In genomic region chr3:98063186-98063771, GRCm38 (mm10) we compare ENCODE assay signal across 7 mouse cellular contexts. TPM values are rescaled to one million over a fixed set of nuclear protein-coding genes. Genes with fewer than 3 reads are reported as not detected.
DNase-seq lines count a peak whose midpoint lies in the region; ATAC-seq and TF ChIP-seq lines count a peak whose summit lies in the region.

No protein-coding gene starts in this region.

- peak; percentile 76 for DNase-seq in MEL-GATA-1-ER (ENCODE audit: extremely low read depth, low read depth)
- peak; percentile 70 for DNase-seq in brain, embryonic 18.5 days (ENCODE audit: low read depth, low spot score)
- DNase-seq in gastrocnemius, adult 2 months, result peak; percentile 54
- DNase-seq in hindbrain, embryonic 14.5 days (ENCODE audit: low spot score), result peak; percentile 68
- peak; percentile 94 for DNase-seq in limb, embryonic 14.5 days (ENCODE audit: low spot score)

- H3K4me1 ChIP-seq in hindbrain, embryonic 14.5 days (replicated peaks; ENCODE audit: control insufficient read depth, insufficient read depth, low read length), result peaks cover 42% of the 10 kb centered on the region
- H3K4me1 ChIP-seq in limb, embryonic 14.5 days (ENCODE audit: control insufficient read depth, insufficient read depth, low read length), result peaks cover 89% of the 10 kb centered on the region
- H3K4me1 ChIP-seq in midbrain, embryonic 13.5 days (replicated peaks), result peaks cover 57% of the 10 kb centered on the region
- peaks cover 11% of the 10 kb centered on the region for H3K4me1 ChIP-seq in testis, adult 2 months (ENCODE audit: control insufficient read depth, insufficient read depth, low read length)

- peak; percentile 61 for ATAC-seq in hindbrain, embryonic 14.5 days (ENCODE audit: low FRiP score)
- peak; percentile 81 for ATAC-seq in limb, embryonic 14.5 days (ENCODE audit: low FRiP score, low read depth)
- ATAC-seq in midbrain, embryonic 13.5 days, result peak; percentile 74

- TF ChIP-seq CTCF in gastrocnemius, adult 2 months (IDR thresholded peaks at IDR 0.05), result no peak
- no peak for TF ChIP-seq CTCF in testis, adult 2 months (IDR thresholded peaks at IDR 0.05; ENCODE audit: control insufficient read depth, insufficient read depth, insufficient replicate concordance, low read depth, low read length)

- WGBS in hindbrain, embryonic 14.5 days, result 29% methylated on average over 8 of the region's 8 CpGs
- 5% methylated on average over 8 of the region's 8 CpGs for WGBS in limb, embryonic 14.5 days
- WGBS in midbrain, embryonic 13.5 days, result 33% methylated on average over 8 of the region's 8 CpGs

- 0 out of 2 replicates have a peak overlapping the region, but pooled peaks have one; percentile 24 for H3K9ac ChIP-seq in hindbrain, embryonic 14.5 days
- peak overlapping the region; percentile 31; the same call in 1 of the 2 replicates for H3K9ac ChIP-seq in limb, embryonic 14.5 days (ENCODE audit: low read depth, low read length, severe bottlenecking)
- no peak overlapping the region for H3K9ac ChIP-seq in midbrain, embryonic 13.5 days (replicated peaks)

- peak overlapping the region; percentile 83 for H3K27ac ChIP-seq in gastrocnemius, adult 2 months
- peak overlapping the region; percentile 88 for H3K27ac ChIP-seq in hindbrain, embryonic 14.5 days
- peak overlapping the region; percentile 96 for H3K27ac ChIP-seq in limb, embryonic 14.5 days (replicated peaks; ENCODE audit: low read depth, low read length)
- H3K27ac ChIP-seq in midbrain, embryonic 13.5 days, result peak overlapping the region; percentile 87
- H3K27ac ChIP-seq in testis, adult 2 months (ENCODE audit: control insufficient read depth, insufficient read depth, low read depth, low read length), result peak overlapping the region; percentile 64

- no peaks in the 10 kb centered on the region for H3K36me3 ChIP-seq in hindbrain, embryonic 14.5 days (replicated peaks; ENCODE audit: control insufficient read depth, insufficient read depth)
- 0 out of 2 replicates have a peak, but pooled peaks cover 4% of the 10 kb centered on the region for H3K36me3 ChIP-seq in limb, embryonic 14.5 days (ENCODE audit: control insufficient read depth, insufficient read depth, low read length)
- no peaks in the 10 kb centered on the region for H3K36me3 ChIP-seq in midbrain, embryonic 13.5 days
- H3K36me3 ChIP-seq in testis, adult 2 months (ENCODE audit: control insufficient read depth, insufficient read depth, low read length), result no peaks in the 10 kb centered on the region

- no peaks in the 10 kb centered on the region for H3K27me3 ChIP-seq in hindbrain, embryonic 14.5 days (ENCODE audit: control insufficient read depth, insufficient read depth, low read length)
- no peaks in the 10 kb centered on the region for H3K27me3 ChIP-seq in limb, embryonic 14.5 days (ENCODE audit: control insufficient read depth, insufficient read depth, low read length)
- no peaks in the 10 kb centered on the region for H3K27me3 ChIP-seq in midbrain, embryonic 13.5 days
- H3K27me3 ChIP-seq in testis, adult 2 months (ENCODE audit: control insufficient read depth, insufficient read depth, low read length), result no peaks in the 10 kb centered on the region

- intact Hi-C loops in gastrocnemius, adult 2 months (cut with DNase I), result loop anchor here (5.0 kb wide), 1 partner anchor 44 kb away; no protein-coding TSS in a partner anchor

- no peak for TF ChIP-seq POLR2A in limb, embryonic 14.5 days (IDR thresholded peaks at IDR 0.05; ENCODE audit: borderline replicate concordance, extremely low read depth, insufficient read depth, insufficient read length)
- no peak for TF ChIP-seq POLR2A in testis, adult 2 months (IDR thresholded peaks at IDR 0.05; ENCODE audit: control insufficient read depth, low read depth, low read length)

- H3K4me2 ChIP-seq in hindbrain, embryonic 14.5 days (replicated peaks), result peak overlapping the region; percentile 17
- peak overlapping the region; percentile 32 for H3K4me2 ChIP-seq in limb, embryonic 14.5 days (replicated peaks; ENCODE audit: low read depth, low read length, severe bottlenecking)
- peak overlapping the region; percentile 5; the same call in 1 of the 2 replicates for H3K4me2 ChIP-seq in midbrain, embryonic 13.5 days (replicated peaks)

- no peaks in the 10 kb centered on the region for H3K9me3 ChIP-seq in hindbrain, embryonic 14.5 days (ENCODE audit: control insufficient read depth, low read length)
- H3K9me3 ChIP-seq in limb, embryonic 14.5 days (ENCODE audit: control insufficient read depth, low read length), result no peaks in the 10 kb centered on the region
- H3K9me3 ChIP-seq in midbrain, embryonic 13.5 days, result no peaks in the 10 kb centered on the region

- peak overlapping the region; percentile 31 for H3K4me3 ChIP-seq in gastrocnemius, adult 2 months
- H3K4me3 ChIP-seq in hindbrain, embryonic 14.5 days (replicated peaks; ENCODE audit: low read length), result no peak overlapping the region
- H3K4me3 ChIP-seq in limb, embryonic 14.5 days (replicated peaks; ENCODE audit: low read length), result no peak overlapping the region
- no peak overlapping the region for H3K4me3 ChIP-seq in midbrain, embryonic 13.5 days (replicated peaks)
- no peak overlapping the region for H3K4me3 ChIP-seq in testis, adult 2 months (ENCODE audit: control insufficient read depth, low read depth, low read length)

RNA-seq across cellular contexts. Expression of gene Notch2, which starts 50.0 kb away (rescaled TPM):
- total RNA-seq in gastrocnemius, adult 2 months (2021), result 10 to 100 TPM in 1 of 2 experiments, 1 to 10 TPM in 1; 8.7 to 10.3 TPM
- polyA plus RNA-seq in hindbrain, embryonic 14.5 days (2014; fragmentation: Nextera tagmentation; extraction: Ambion mirVana), result 14.8 and 15.2 TPM in 2 replicates
- polyA plus RNA-seq in limb, embryonic 14.5 days (2012; rRNA removed), result 38.7 and 49.0 TPM in 2 replicates
- polyA plus RNA-seq in limb, embryonic 14.5 days (2014; fragmentation: Nextera tagmentation; extraction: Ambion mirVana), result 48.5 and 54.2 TPM in 2 replicates
- polyA plus RNA-seq in midbrain, embryonic 13.5 days (2015; fragmentation: Nextera tagmentation; extraction: Ambion mirVana), result 9.0 and 10.0 TPM in 2 replicates
- polyA plus RNA-seq in testis, adult 2 months (2012; rRNA removed), result 4.3 and 5.2 TPM in 2 replicates
